ENCODE assay signal across 10 mouse cellular contexts in the genomic region with DNA sequence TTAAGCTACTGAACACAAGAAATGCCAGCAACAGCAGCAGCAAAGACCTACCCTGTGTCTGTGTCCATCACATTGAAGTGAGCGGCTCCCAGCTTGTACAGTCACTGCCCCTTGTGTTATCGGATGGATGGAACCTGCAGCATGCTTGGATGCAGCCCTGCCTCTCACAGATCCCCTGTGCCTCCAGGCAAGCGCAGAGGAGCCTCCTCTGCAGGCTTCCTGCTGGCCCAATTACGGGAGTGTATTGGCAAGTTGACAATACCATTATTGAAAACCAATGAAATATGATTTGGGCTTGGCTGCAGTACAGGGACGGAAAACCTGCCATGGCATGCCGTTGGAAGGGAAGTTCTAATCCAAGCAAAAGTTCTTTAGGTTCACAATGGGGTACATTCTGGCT.
A peak's percentile ranks its signal among the peaks of the same experiment; 100 is the strongest.
DNase-seq lines count a peak whose midpoint lies in the region.
"Had no signal": no experiment of that assay in that cellular context is flagged by ENCODE, and none has a peak within 500 bp of the region (broad histone marks: within the 10 kb centered on the region; RNA-seq: fewer than 3 reads in every experiment).

No protein-coding gene starts in this region.

- intact Hi-C loops in left cerebral cortex, postnatal 4 days (cut with DNase I), result no loop called here

- DNase-seq in cerebellum, postnatal 14 days, result peak; percentile 48 to 55
- DNase-seq in cerebellum, adult 8-10 months, result no peak
- DNase-seq in left cerebral cortex, postnatal 4 days, result peak; percentile 61
- no peak for DNase-seq in left cerebral cortex, adult 9 months (ENCODE audit: low spot score in 2 of 2)
- DNase-seq in layer of hippocampus, adult 18-20 months (ENCODE audit: low spot score in 2 of 2), result peak; percentile 56 to 74
- DNase-seq in yolk sac, embryonic 10.5 days (ENCODE audit: low spot score), result no peak
- DNase-seq in spleen, postnatal 14 days (ENCODE audit: low spot score in 2 of 2), result no peak
- DNase-seq: lung, adult 2 months; midbrain, embryonic 14.5 days; thymus, postnatal 14 days had no signal

Comparison
In these comparisons a context has a peak if more than half of its experiments do, and no peak if none do; other contexts are left out.
1. DNase-seq: peak in cerebellum, postnatal 14 days (2 of 2), left cerebral cortex, postnatal 4 days (single experiment) and layer of hippocampus, adult 18-20 months (2 of 2); none in cerebellum, adult 8-10 months (single experiment), left cerebral cortex, adult 9 months (0 of 2), yolk sac, embryonic 10.5 days (single experiment) and spleen, postnatal 14 days (0 of 2).